Mouse (Mus musculus) intestine, embryonic 14.5 days (tissue): ENCODE data around the gene Olfr1183. TPM values are rescaled to one million over a fixed set of nuclear protein-coding genes. Genes with fewer than 3 reads are reported as not detected.

Experiments used
- polyA plus RNA-seq: library from polyadenylated mRNA; unstranded; fragments of >200 nt; fragmentation: Nextera tagmentation; extraction: Ambion mirVana; gene quantifications from 2 replicates; pipeline ENCODE4 v1.2.1, GENCODE M21; 2014

Olfr1183 gene
- polyA plus RNA-seq, 1 experiment from 2014 or later, result not detected

Other genes starting within 250 kb of the Olfr1183 start
- gene Olfr1170, start 226.5 kb upstream of the Olfr1183 start, polyA plus RNA-seq, result not detected in 2 replicates
- not detected in 2 replicates for gene Olfr1173, start 175.0 kb upstream of the Olfr1183 start, polyA plus RNA-seq
- gene Olfr1174-ps, start 139.7 kb upstream of the Olfr1183 start, polyA plus RNA-seq, result not detected in 2 replicates
- not detected in 2 replicates for gene Olfr1175-ps, start 127.7 kb upstream of the Olfr1183 start, polyA plus RNA-seq
- not detected in 2 replicates for gene Olfr1176, start 118.1 kb upstream of the Olfr1183 start, polyA plus RNA-seq
- gene Olfr1177-ps, start 108.4 kb upstream of the Olfr1183 start, polyA plus RNA-seq, result not detected in 2 replicates
- gene Olfr1178, start 67.8 kb upstream of the Olfr1183 start, polyA plus RNA-seq, result not detected in 2 replicates
- gene Olfr1179, start 48.4 kb upstream of the Olfr1183 start, polyA plus RNA-seq, result not detected in 2 replicates
- not detected in 2 replicates for gene Olfr1180, start 35.7 kb upstream of the Olfr1183 start, polyA plus RNA-seq
- gene Olfr1181, start 28.7 kb upstream of the Olfr1183 start, polyA plus RNA-seq, result not detected in 2 replicates
- gene Gm13757, start 5.7 kb upstream of the Olfr1183 start, polyA plus RNA-seq, result not detected in 2 replicates
- not detected in 2 replicates for gene Olfr1184, start 28.7 kb downstream of the Olfr1183 start, polyA plus RNA-seq
- not detected in 2 replicates for gene Olfr1185-ps1, start 38.5 kb downstream of the Olfr1183 start, polyA plus RNA-seq
- gene Olfr1186, start 63.7 kb downstream of the Olfr1183 start, polyA plus RNA-seq, result not detected in 2 replicates
- gene Olfr1188, start 102.1 kb downstream of the Olfr1183 start, polyA plus RNA-seq, result not detected in 2 replicates
- gene Olfr1189, start 131.6 kb downstream of the Olfr1183 start, polyA plus RNA-seq, result not detected in 2 replicates
- gene Olfr1191-ps1, start 185.7 kb downstream of the Olfr1183 start, polyA plus RNA-seq, result not detected in 2 replicates
- gene Olfr1192-ps1, start 193.6 kb downstream of the Olfr1183 start, polyA plus RNA-seq, result not detected in 2 replicates
- not detected in 2 replicates for gene Olfr1193, start 220.8 kb downstream of the Olfr1183 start, polyA plus RNA-seq
- not detected in 2 replicates for gene Olfr1195, start 234.3 kb downstream of the Olfr1183 start, polyA plus RNA-seq
- gene Olfr1196, start 249.7 kb downstream of the Olfr1183 start, polyA plus RNA-seq, result not detected in 2 replicates